Mouse (Mus musculus): ENCODE results near the gene Eno3.

GRCm38 (mm10) chr11:70681897-70682581, 25.0 kb downstream of the Eno3 start:
- peak; percentile 72 for TF ChIP-seq CTCF (IDR thresholded peaks at IDR 0.05; ENCODE audit: low read depth)
- TF ChIP-seq EP300 (IDR thresholded peaks at IDR 0.05; ENCODE audit: low read depth): no peak
